Mouse (Mus musculus) heart, adult 2 months (tissue): Measurements from ENCODE around the gene Ngfr. TPM values are rescaled to one million over a fixed set of nuclear protein-coding genes. Genes with fewer than 3 reads are reported as not detected.

Experiments
- DNase-seq, 2 experiments: peaks; one replicate each; pipeline ENCODE4 v3.0.0; 2021
- H3K27ac ChIP-seq: fragments of 200-600 bp; 2 replicates; pipeline ENCODE4 v1.8.1; 2022
- H3K27me3 ChIP-seq: fragments of 200-500 bp; 2 replicates; pipeline ENCODE4 v1.6.1; 2012; ENCODE audit warnings: mild to moderate bottlenecking, low read length, inconsistent platforms, mixed read lengths; ENCODE audit not compliant: control insufficient read depth, insufficient read depth
- H3K36me3 ChIP-seq: fragments of 200-500 bp; 2 replicates; pipeline ENCODE4 v1.6.1; 2012; ENCODE audit warnings: low read length, inconsistent platforms; ENCODE audit not compliant: control insufficient read depth, insufficient read depth
- H3K4me1 ChIP-seq: fragments of 200-500 bp; 2 replicates; pipeline ENCODE4 v1.6.1; 2011; ENCODE audit warnings: low read length; ENCODE audit not compliant: control insufficient read depth, insufficient read depth
- H3K4me3 ChIP-seq: fragments of 200-600 bp; 2 replicates; pipeline ENCODE4 v1.8.1; 2022
- H3K79me2 ChIP-seq: fragments of 200-500 bp; replicated peaks from 2 replicates; pipeline ENCODE4 v1.6.1; 2012; ENCODE audit warnings: mild to moderate bottlenecking, inconsistent platforms, low read length, moderate library complexity, mixed read lengths; ENCODE audit not compliant: control insufficient read depth, insufficient read depth
- H3K9ac ChIP-seq: fragments of 200-500 bp; 2 replicates; pipeline ENCODE4 v1.6.1; 2012; ENCODE audit warnings: low read depth, mild to moderate bottlenecking, control low read depth, inconsistent platforms, low read length, mixed read lengths
- CTCF ChIP-seq: fragments of 200-600 bp; IDR thresholded peaks from 2 replicates; pipeline ENCODE4 v1.8.1; 2022; ENCODE audit warnings: antibody characterized with exemption, mild to moderate bottlenecking, moderate library complexity
- EP300 ChIP-seq: fragments of 200-500 bp; IDR thresholded peaks from 2 replicates; pipeline ENCODE4 v1.6.1; 2011; ENCODE audit warnings: low read depth, low read length, control low read depth; ENCODE audit not compliant: insufficient read depth
- POLR2A ChIP-seq: fragments of 200-500 bp; IDR thresholded peaks from 2 replicates; pipeline ENCODE4 v1.6.1; 2011; ENCODE audit warnings: mild to moderate bottlenecking, low read depth, low read length, control low read depth; ENCODE audit not compliant: insufficient read depth
- WGBS: fragments of 180-500 bp; shearing (Covaris S2); methylation state at CpG from one replicate; pipeline ENCODE4 v1.1.7; 2018; 5-methylcytosine and 5-hydroxymethylcytosine counted together
- intact Hi-C: fragments of 180-260 bp; cut with DNase I; formaldehyde crosslinking; loops from one replicate; pipeline ENCODE4 v1.15.1; 2025
- long read RNA-seq: library from polyadenylated mRNA; stranded (forward); transcript quantifications from one replicate; pipeline ENCODE4 v2.0.0, GENCODE M21; 2021
- polyA plus RNA-seq: library from polyadenylated mRNA; depleted of rRNA; stranded (reverse); fragments of >200 nt; gene quantifications from 2 replicates; pipeline ENCODE4 v1.2.3, GENCODE M21; 2012; rRNA removed
- total RNA-seq, 2 experiments: library from RNA; stranded (reverse); gene quantifications; 2 replicates each; pipeline ENCODE4 v1.2.3; 2021

Ngfr gene
- total RNA-seq (1 to 10 TPM in 1 of 2 experiments, under 1 TPM in 1; 0.26 to 1.0 TPM), polyA plus RNA-seq (2.2 and 2.7 TPM in 2 replicates)
- long read RNA-seq, result 0 reads

- DNase-seq, result peak; percentile 62 to 72
- Histone ChIP-seq H3K27ac (no peak within 1 kb of the TSS), H3K27me3 (peaks cover 7% of the 10 kb centered on the region), H3K79me2 (no peaks in the 10 kb centered on the region), H3K9ac (peak within 1 kb of the TSS; percentile 15; the same call in 1 of the 2 replicates), H3K4me3 (peak within 1 kb of the TSS; percentile 21), H3K36me3 (no peaks in the 10 kb centered on the region), H3K4me1 (no peaks in the 10 kb centered on the region; the same call in 1 of the 2 replicates)
- intact Hi-C loops, result loop anchor here (2.0 kb wide), 1 partner anchor 61 kb away; no protein-coding TSS in a partner anchor
- no peak; the same call in 1 of the 2 replicates for TF ChIP-seq POLR2A
- TF ChIP-seq EP300, result no peak
- TF ChIP-seq CTCF, result no peak
- 3% methylated on average over 39 of the region's 39 CpGs for WGBS
Measured at GRCm38 (mm10) chr11:95587423-95587951, at the start of gene Ngfr. Gene Ngfr, minus strand, starts transcription at chr11:95587735.

GRCm38 (mm10) chr11:95635030-95635429 lies 47.5 kb upstream of the Ngfr start:
- TF ChIP-seq POLR2A (no peak), CTCF (no peak), EP300 (no peak)
- DNase-seq, result no peak
- H3K27ac ChIP-seq, result no peak overlapping the region
- intact Hi-C loops, result no loop called here
- no peaks in the 10 kb centered on the region for H3K79me2 ChIP-seq
- H3K4me3 ChIP-seq, result no peak overlapping the region
- H3K9ac ChIP-seq, result no peak overlapping the region
- no peaks in the 10 kb centered on the region for H3K27me3 ChIP-seq
- no peaks in the 10 kb centered on the region for H3K36me3 ChIP-seq
- no peaks in the 10 kb centered on the region for H3K4me1 ChIP-seq
- WGBS, result 49% methylated on average over 2 of the region's 2 CpGs

- Histone ChIP-seq H3K4me3 (no peak overlapping the region), H3K79me2 (no peaks in the 10 kb centered on the region), H3K36me3 (no peaks in the 10 kb centered on the region), H3K27ac (no peak overlapping the region), H3K27me3 (no peaks in the 10 kb centered on the region), H3K9ac (no peak overlapping the region), H3K4me1 (no peaks in the 10 kb centered on the region)
- TF ChIP-seq EP300 (no peak), POLR2A (no peak), CTCF (no peak)
- DNase-seq, result no peak
- WGBS, result 82% methylated on average over 2 of the region's 2 CpGs
- intact Hi-C loops, result no loop called here
Measured at GRCm38 (mm10) chr11:95633512-95634000, 46.0 kb upstream of the Ngfr start.

- WGBS, result 63% methylated on average over 6 of the region's 6 CpGs
- H3K9ac ChIP-seq, result no peak overlapping the region
- no peaks in the 10 kb centered on the region for H3K4me1 ChIP-seq
- no peak overlapping the region for H3K4me3 ChIP-seq
- H3K36me3 ChIP-seq, result no peaks in the 10 kb centered on the region
- no peak overlapping the region for H3K27ac ChIP-seq
- no peaks in the 10 kb centered on the region for H3K79me2 ChIP-seq
- no peaks in the 10 kb centered on the region for H3K27me3 ChIP-seq
- intact Hi-C loops, result no loop called here
- DNase-seq, result no peak
- no peak for TF ChIP-seq EP300
- no peak for TF ChIP-seq CTCF
- TF ChIP-seq POLR2A, result no peak
Measured at GRCm38 (mm10) chr11:95632474-95632873, 44.9 kb upstream of the Ngfr start.

- Histone ChIP-seq H3K36me3 (no peaks in the 10 kb centered on the region), H3K27me3 (no peaks in the 10 kb centered on the region), H3K79me2 (no peaks in the 10 kb centered on the region), H3K4me1 (no peaks in the 10 kb centered on the region), H3K4me3 (no peak overlapping the region), H3K9ac (no peak overlapping the region), H3K27ac (no peak overlapping the region)
- intact Hi-C loops, result no loop called here
- DNase-seq, result no peak
- TF ChIP-seq EP300, result no peak
- no peak for TF ChIP-seq POLR2A
- no peak for TF ChIP-seq CTCF
- 57% methylated on average over 4 of the region's 4 CpGs for WGBS
Measured at GRCm38 (mm10) chr11:95631301-95631700, 43.8 kb upstream of the Ngfr start.

- WGBS, result 82% methylated on average over 6 of the region's 6 CpGs
- H3K4me1 ChIP-seq, result no peaks in the 10 kb centered on the region
- DNase-seq, result no peak
- intact Hi-C loops, result no loop called here
- H3K4me3 ChIP-seq, result no peak overlapping the region
- no peak overlapping the region for H3K9ac ChIP-seq
- no peaks in the 10 kb centered on the region for H3K36me3 ChIP-seq
- H3K27me3 ChIP-seq, result no peaks in the 10 kb centered on the region
- no peaks in the 10 kb centered on the region for H3K79me2 ChIP-seq
- TF ChIP-seq CTCF (no peak), POLR2A (no peak), EP300 (no peak)
- no peak overlapping the region for H3K27ac ChIP-seq
Measured at GRCm38 (mm10) chr11:95630558-95630957, 43.0 kb upstream of the Ngfr start.
